ENCODE assay signal across 14 mouse cellular contexts in the genomic region with DNA sequence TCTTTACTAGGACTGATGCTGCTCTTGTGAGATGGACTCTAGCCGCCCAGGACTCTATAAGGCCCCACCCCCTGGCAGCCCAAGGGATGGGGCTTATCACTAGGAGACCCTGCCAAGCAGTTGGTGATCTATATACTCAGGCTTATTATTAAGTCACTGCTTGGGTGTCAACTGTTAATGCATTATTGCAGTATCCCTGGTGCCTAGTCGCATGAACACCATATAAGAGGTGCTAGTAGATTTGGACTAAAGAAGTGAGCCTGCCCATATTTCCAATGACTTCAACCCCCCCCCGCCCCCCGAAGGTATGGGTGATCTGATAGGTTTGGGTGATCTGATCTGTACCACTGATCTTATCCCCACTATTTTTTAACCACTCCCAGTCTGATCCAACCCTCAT. TPM values are rescaled to one million over a fixed set of nuclear protein-coding genes. Genes with fewer than 3 reads are reported as not detected.
DNase-seq lines count a peak whose midpoint lies in the region; ATAC-seq and TF ChIP-seq lines count a peak whose summit lies in the region.
"Had no signal": no experiment of that assay in that cellular context is flagged by ENCODE, and none has a peak within 500 bp of the region (broad histone marks: within the 10 kb centered on the region; RNA-seq: fewer than 3 reads in every experiment).

A gene (minus strand): TSS at position 101 of the 400 bp plus-strand sequence.

- no peak for DNase-seq in layer of hippocampus, adult 18-20 months (ENCODE audit: low spot score in 2 of 2)
- no peak for DNase-seq in layer of hippocampus, adult 11-12 months (ENCODE audit: low spot score)
- DNase-seq in adrenal gland, postnatal 25 days: no peak
- DNase-seq in layer of hippocampus, postnatal 14 days (ENCODE audit: low spot score in 2 of 2): no peak
- no peak for DNase-seq in liver, embryonic 13.5 days
- DNase-seq in hindbrain, postnatal 0 days (ENCODE audit: low spot score): no peak
- no peak for DNase-seq in right cerebral cortex, postnatal 4 days
- DNase-seq in neural tube, embryonic 10.5 days (ENCODE audit: extremely low spot score, low spot score): no peak
- DNase-seq: cerebellum, postnatal 14 days; kidney, adult 2 months had no signal

- H3K27me3 ChIP-seq in liver, embryonic 13.5 days: no peaks in the 10 kb centered on the region
- no peaks in the 10 kb centered on the region for H3K27me3 ChIP-seq in hindbrain, postnatal 0 days (ENCODE audit: insufficient read depth, low read length)
- H3K27me3 ChIP-seq: heart, embryonic 13.5 days; hindbrain, embryonic 13.5 days; limb, embryonic 13.5 days; Patski had no signal

- H3K4me3 ChIP-seq in liver, embryonic 13.5 days (replicated peaks): no peak within 1 kb of the TSS
- H3K4me3 ChIP-seq in hindbrain, postnatal 0 days (ENCODE audit: low read length): no peak within 1 kb of the TSS
- H3K4me3 ChIP-seq: heart, embryonic 13.5 days; hindbrain, embryonic 13.5 days; limb, embryonic 13.5 days had no signal

- no peaks in the 10 kb centered on the region for H3K36me3 ChIP-seq in liver, embryonic 13.5 days
- H3K36me3 ChIP-seq in hindbrain, postnatal 0 days (ENCODE audit: insufficient read depth, low read length): no peaks in the 10 kb centered on the region
- H3K36me3 ChIP-seq: heart, embryonic 13.5 days; hindbrain, embryonic 13.5 days; limb, embryonic 13.5 days had no signal

- no peak for ATAC-seq in liver, embryonic 13.5 days (ENCODE audit: low read depth)
- ATAC-seq in hindbrain, postnatal 0 days: no peak
- ATAC-seq: Patski had no signal

- whole genome bisulfite sequencing in liver, embryonic 13.5 days (ENCODE audit: insufficient replicate concordance): 71% methylated on average over 4 of the region's 4 CpGs
- 90% methylated on average over 4 of the region's 4 CpGs for WGBS in hindbrain, postnatal 0 days

- H3K27ac ChIP-seq in liver, embryonic 13.5 days: no peak within 1 kb of the TSS
- H3K27ac ChIP-seq in hindbrain, postnatal 0 days: no peak within 1 kb of the TSS
- H3K27ac ChIP-seq: heart, embryonic 13.5 days; hindbrain, embryonic 13.5 days; limb, embryonic 13.5 days had no signal

- no peak within 1 kb of the TSS for H3K4me2 ChIP-seq in liver, embryonic 13.5 days
- H3K4me2 ChIP-seq in hindbrain, postnatal 0 days (ENCODE audit: low read depth, low read length): no peak within 1 kb of the TSS
- H3K4me2 ChIP-seq: heart, embryonic 13.5 days; hindbrain, embryonic 13.5 days; limb, embryonic 13.5 days had no signal

- no peaks in the 10 kb centered on the region for H3K9me3 ChIP-seq in liver, embryonic 13.5 days (replicated peaks)
- no peaks in the 10 kb centered on the region for H3K9me3 ChIP-seq in hindbrain, postnatal 0 days (ENCODE audit: low read length)
- H3K9me3 ChIP-seq: heart, embryonic 13.5 days; hindbrain, embryonic 13.5 days; limb, embryonic 13.5 days had no signal

- H3K9ac ChIP-seq in liver, embryonic 13.5 days: no peak within 1 kb of the TSS
- no peak within 1 kb of the TSS for H3K9ac ChIP-seq in hindbrain, postnatal 0 days (replicated peaks; ENCODE audit: low read length)
- H3K9ac ChIP-seq: heart, embryonic 13.5 days; hindbrain, embryonic 13.5 days; limb, embryonic 13.5 days had no signal

- peaks cover 17% of the 10 kb centered on the region for H3K4me1 ChIP-seq in liver, embryonic 13.5 days (replicated peaks)
- no peaks in the 10 kb centered on the region for H3K4me1 ChIP-seq in hindbrain, postnatal 0 days (ENCODE audit: insufficient read depth, low read length)
- H3K4me1 ChIP-seq: heart, embryonic 13.5 days; hindbrain, embryonic 13.5 days; limb, embryonic 13.5 days had no signal

- TF ChIP-seq CTCF in hindbrain, postnatal 0 days (IDR thresholded peaks at IDR 0.05; ENCODE audit: low read depth): no peak

RNA-seq across cellular contexts. Expression of the gene that starts here (rescaled TPM):
- total RNA-seq in layer of hippocampus, adult 18-20 months (2021): 10 to 100 TPM; 31.4 to 32.5 TPM
- 30.2 and 34.0 TPM in 2 replicates for total RNA-seq in adrenal gland, postnatal 25 days (2021)
- total RNA-seq in layer of hippocampus, postnatal 14 days (2021): 10 to 100 TPM; 25.4 to 28.3 TPM
- polyA plus RNA-seq in liver, embryonic 13.5 days (2015; fragmentation: Nextera tagmentation; extraction: Ambion mirVana): 18.3 and 23.3 TPM in 2 replicates
- 8.1 and 13.5 TPM in 2 replicates for total RNA-seq in hindbrain, postnatal 0 days (2014; rRNA removed)
- 3.8 and 3.9 TPM in 2 replicates for polyA plus RNA-seq in hindbrain, postnatal 0 days (2015; fragmentation: Nextera tagmentation; extraction: Ambion mirVana)
